Mouse (Mus musculus) intestine, embryonic 15.5 days (tissue): ENCODE measurements around the gene Acat2. TPM values are rescaled to one million over a fixed set of nuclear protein-coding genes. Genes with fewer than 3 reads are reported as not detected.
"Not testable (repeated sequence)": the region's sequence is repeated elsewhere in the genome, so short reads cannot be mapped to it uniquely, and the experiment has no call there.

Experiments used
- ATAC-seq: fragments of 200-750 bp; cut with Nextera tagmentation; 2 replicates; pipeline ENCODE4 v1.8.0; 2017; ENCODE audit warnings: moderate TSS enrichment, moderate library complexity
- H3K27ac ChIP-seq: fragments of 300-500 bp; sonication (generic); 2 replicates; pipeline ENCODE4 v1.5.1; 2015; ENCODE audit warnings: mild to moderate bottlenecking, inconsistent platforms
- H3K27me3 ChIP-seq: fragments of 300-500 bp; sonication (generic); replicated peaks from 2 replicates; pipeline ENCODE4 v1.6.1; 2015; ENCODE audit warnings: inconsistent platforms
- H3K36me3 ChIP-seq: fragments of 300-500 bp; sonication (generic); 2 replicates; pipeline ENCODE4 v1.6.1; 2015; ENCODE audit warnings: inconsistent platforms
- H3K4me1 ChIP-seq: fragments of 300-500 bp; sonication (generic); replicated peaks from 2 replicates; pipeline ENCODE4 v1.6.1; 2015; ENCODE audit warnings: inconsistent platforms
- H3K4me2 ChIP-seq: fragments of 300-500 bp; sonication (generic); replicated peaks from 2 replicates; pipeline ENCODE4 v1.6.1; 2015; ENCODE audit warnings: mild to moderate bottlenecking, inconsistent platforms
- H3K4me3 ChIP-seq: fragments of 300-500 bp; sonication (generic); replicated peaks from 2 replicates; pipeline ENCODE4 v1.5.1; 2015; ENCODE audit warnings: inconsistent platforms
- H3K9ac ChIP-seq: fragments of 300-500 bp; sonication (generic); 2 replicates; pipeline ENCODE4 v1.6.1; 2015; ENCODE audit warnings: inconsistent platforms
- H3K9me3 ChIP-seq: fragments of 300-500 bp; sonication (generic); 2 replicates; pipeline ENCODE4 v1.6.1; 2016; ENCODE audit warnings: inconsistent platforms
- WGBS: fragments of 180-500 bp; shearing (Covaris S2); methylation state at CpG from one replicate; pipeline ENCODE4 v1.1.7; 2015; 5-methylcytosine and 5-hydroxymethylcytosine counted together
- polyA plus RNA-seq: library from polyadenylated mRNA; unstranded; fragments of >200 nt; fragmentation: Nextera tagmentation; extraction: Ambion mirVana; gene quantifications from 2 replicates; pipeline ENCODE4 v1.2.1, GENCODE M21; 2015

Gene Acat2
- polyA plus RNA-seq, 1 experiment from 2014 or later = 240 TPM

GRCm38 (mm10) chr17:12992470-12992991 lies 32.0 kb upstream of the Acat2 start:
- Histone ChIP-seq H3K4me3 (peak overlapping the region; percentile 100), H3K27ac (peak overlapping the region; percentile 100), H3K9me3 (no peaks in the 10 kb centered on the region), H3K9ac (peak overlapping the region; percentile 100), H3K4me1 (0 out of 2 replicates have a peak, but pooled peaks cover 2% of the 10 kb centered on the region), H3K27me3 (no peaks in the 10 kb centered on the region), H3K4me2 (peak overlapping the region; percentile 66), H3K36me3 (0 out of 2 replicates have a peak, but pooled peaks cover 4% of the 10 kb centered on the region)
- ATAC-seq = peak; percentile 94
- under 1% methylated on average over 51 of the region's 51 CpGs for WGBS

DNA sequence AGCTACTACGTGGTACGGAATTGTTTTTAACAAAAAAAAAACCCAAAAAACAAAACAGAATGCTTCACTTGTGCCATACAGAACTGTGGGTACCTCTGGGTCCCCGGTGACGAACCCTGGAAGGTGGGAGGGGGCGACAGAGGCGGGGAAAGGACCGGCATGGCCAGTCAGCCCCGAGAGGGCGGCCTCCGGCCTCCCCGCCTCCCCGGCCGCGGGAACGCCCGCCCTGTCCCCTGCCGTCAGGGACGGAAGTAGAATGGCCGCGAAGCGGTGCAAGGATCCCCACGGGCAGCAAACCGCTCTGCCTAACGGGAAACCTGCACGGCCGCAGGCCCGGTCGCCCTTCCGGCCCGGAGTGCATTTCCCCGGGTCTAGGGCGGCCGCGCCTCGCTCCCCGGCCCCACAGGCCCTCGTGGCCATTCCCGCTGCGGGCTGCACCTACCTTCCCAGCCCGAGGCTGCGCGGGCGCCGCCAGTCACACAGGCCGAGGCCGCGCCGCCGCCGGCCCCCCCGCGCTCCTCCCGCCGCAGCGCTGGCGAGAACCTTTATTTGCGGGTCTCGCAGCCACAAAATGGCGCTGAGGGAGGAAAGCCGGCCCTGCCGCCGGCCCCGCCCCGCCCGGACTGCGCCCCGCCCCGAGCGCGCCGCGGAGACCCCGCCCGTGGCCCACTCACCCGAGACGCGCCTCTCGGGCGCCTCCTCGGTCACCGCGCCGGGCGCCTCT lies 31.2 kb upstream of the Acat2 start:
- Histone ChIP-seq H3K27ac (peak overlapping the region; percentile 100), H3K9me3 (no peaks in the 10 kb centered on the region), H3K4me2 (peak overlapping the region; percentile 66), H3K4me1 (0 out of 2 replicates have a peak, but pooled peaks cover 2% of the 10 kb centered on the region), H3K27me3 (no peaks in the 10 kb centered on the region), H3K9ac (peak overlapping the region; percentile 100), H3K36me3 (0 out of 2 replicates have a peak, but pooled peaks cover 4% of the 10 kb centered on the region), H3K4me3 (peak overlapping the region; percentile 100)
- peak; percentile 96 for ATAC-seq
- under 1% methylated on average over 74 of the region's 84 CpGs for WGBS

GRCm38 (mm10) chr17:12991194-12991634 lies 30.7 kb upstream of the Acat2 start:
- Histone ChIP-seq H3K27ac (peak overlapping the region; percentile 100), H3K9me3 (no peaks in the 10 kb centered on the region), H3K4me2 (peak overlapping the region; percentile 60), H3K4me1 (0 out of 2 replicates have a peak, but pooled peaks cover 2% of the 10 kb centered on the region), H3K27me3 (no peaks in the 10 kb centered on the region), H3K4me3 (peak overlapping the region; percentile 100), H3K9ac (peak overlapping the region; percentile 100), H3K36me3 (0 out of 2 replicates have a peak, but pooled peaks cover 4% of the 10 kb centered on the region)
- ATAC-seq = no peak
- WGBS = under 1% methylated on average over 12 of the region's 12 CpGs

DNA sequence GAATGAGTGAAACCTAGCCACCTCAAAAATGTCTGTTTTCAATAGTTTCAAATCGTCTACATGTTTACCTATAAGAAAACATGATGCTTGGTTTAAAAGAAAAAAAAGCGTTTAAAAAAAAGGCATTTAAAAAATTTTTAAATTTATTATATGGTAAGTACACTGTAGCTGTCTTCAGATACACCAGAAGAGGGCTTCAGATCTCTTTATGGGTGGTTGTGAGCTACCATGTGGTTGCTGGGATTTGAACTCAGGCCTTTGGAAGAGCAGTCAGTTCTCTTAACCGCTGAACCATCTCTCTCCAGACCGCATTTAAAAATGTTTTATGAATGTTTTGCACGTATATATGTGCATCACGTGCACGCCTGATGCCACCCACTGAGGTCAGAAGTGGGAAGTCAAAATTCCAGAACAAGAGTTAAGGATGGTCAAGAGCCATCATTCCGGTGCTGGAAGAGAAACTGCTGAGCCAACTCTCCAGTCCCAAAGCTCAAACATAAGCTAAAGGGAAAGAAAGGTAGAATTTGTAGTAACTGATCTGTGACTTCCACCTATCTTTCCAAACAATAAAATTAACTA lies 30.1 kb upstream of the Acat2 start:
- Histone ChIP-seq H3K27me3 (no peaks in the 10 kb centered on the region), H3K9ac (peak overlapping the region; percentile 100), H3K27ac (peak overlapping the region; percentile 100; the same call in 1 of the 2 replicates), H3K4me2 (peak overlapping the region; percentile 60), H3K4me3 (peak overlapping the region; percentile 100), H3K9me3 (no peaks in the 10 kb centered on the region), H3K36me3 (0 out of 2 replicates have a peak, but pooled peaks cover 4% of the 10 kb centered on the region), H3K4me1 (0 out of 2 replicates have a peak, but pooled peaks cover 2% of the 10 kb centered on the region)
- ATAC-seq = no peak
- 41% methylated on average over 8 of the region's 8 CpGs for WGBS

- not testable (repeated sequence) for H3K9ac ChIP-seq, H3K36me3 ChIP-seq, ATAC-seq, H3K27me3 ChIP-seq, H3K9me3 ChIP-seq, H3K4me2 ChIP-seq, H3K4me3 ChIP-seq, H3K27ac ChIP-seq, H3K4me1 ChIP-seq
- WGBS = 96% methylated on average over 8 of the region's 8 CpGs
Observed at GRCm38 (mm10) chr17:12988096-12988495, 27.5 kb upstream of the Acat2 start.

DNA sequence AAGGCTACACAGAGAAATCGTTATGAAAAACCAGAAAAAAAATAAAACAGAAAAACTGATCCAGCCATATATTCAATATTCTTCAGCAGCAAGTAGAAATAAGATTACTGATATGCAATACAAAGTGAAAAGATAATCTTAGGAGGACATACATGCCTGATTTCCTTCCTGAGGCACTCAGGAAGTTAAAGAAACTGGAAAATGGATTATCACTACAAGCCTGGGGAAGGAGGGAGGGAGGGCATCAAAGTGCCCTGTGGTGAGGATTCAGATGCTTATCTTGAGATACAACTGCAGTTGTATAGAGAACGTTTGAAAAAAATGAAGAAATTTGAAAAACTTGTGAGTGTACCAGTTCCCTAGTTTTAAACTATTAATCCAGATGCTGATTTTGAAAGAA lies 23.4 kb upstream of the Acat2 start:
- no peak for ATAC-seq
- H3K27ac ChIP-seq = no peak overlapping the region
- H3K36me3 ChIP-seq = peaks cover 15% of the 10 kb centered on the region
- 83% methylated on average over 2 of the region's 2 CpGs for WGBS
- 0 out of 2 replicates have a peak, but pooled peaks cover 2% of the 10 kb centered on the region for H3K4me1 ChIP-seq
- no peak overlapping the region for H3K4me2 ChIP-seq
- H3K9ac ChIP-seq = no peak overlapping the region
- H3K27me3 ChIP-seq = no peaks in the 10 kb centered on the region
- no peaks in the 10 kb centered on the region for H3K9me3 ChIP-seq
- H3K4me3 ChIP-seq = no peak overlapping the region

GRCm38 (mm10) chr17:12978546-12978945 lies 18.0 kb upstream of the Acat2 start:
- no peaks in the 10 kb centered on the region for H3K9me3 ChIP-seq
- no peak overlapping the region for H3K9ac ChIP-seq
- peaks cover 15% of the 10 kb centered on the region for H3K36me3 ChIP-seq
- no peak overlapping the region for H3K27ac ChIP-seq
- WGBS = 100% methylated on average over 1 of the region's 1 CpGs
- no peak overlapping the region for H3K4me2 ChIP-seq
- H3K27me3 ChIP-seq = no peaks in the 10 kb centered on the region
- no peak overlapping the region for H3K4me3 ChIP-seq
- H3K4me1 ChIP-seq = no peaks in the 10 kb centered on the region
- ATAC-seq = no peak

DNA sequence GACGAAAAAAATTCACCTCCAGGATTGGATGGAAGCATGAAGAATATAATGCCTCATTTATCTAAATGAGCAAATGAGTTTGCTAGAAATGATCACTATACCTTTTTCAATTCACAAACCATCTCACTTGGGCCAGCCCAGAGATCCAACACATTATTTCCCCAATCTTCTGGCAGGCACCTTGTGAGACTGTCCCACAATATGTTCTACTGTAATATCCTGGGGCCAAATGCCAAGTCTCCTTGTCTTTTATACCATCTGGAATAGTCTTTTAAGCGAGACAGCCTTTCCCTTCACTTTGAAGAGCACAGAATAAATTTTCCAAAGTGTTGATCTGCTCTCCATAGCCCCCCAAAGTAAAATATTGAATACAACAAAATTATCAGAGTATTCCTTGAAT lies 13.3 kb upstream of the Acat2 start:
- 84% methylated on average over 2 of the region's 2 CpGs for WGBS
- Histone ChIP-seq H3K4me1 (no peaks in the 10 kb centered on the region), H3K9ac (no peak overlapping the region), H3K4me2 (no peak overlapping the region), H3K4me3 (no peak overlapping the region), H3K27me3 (no peaks in the 10 kb centered on the region), H3K27ac (no peak overlapping the region), H3K9me3 (no peaks in the 10 kb centered on the region), H3K36me3 (peaks cover 6% of the 10 kb centered on the region; the same call in 1 of the 2 replicates)
- ATAC-seq = no peak

- Histone ChIP-seq H3K36me3 (peaks cover 11% of the 10 kb centered on the region; the same call in 1 of the 2 replicates), H3K4me1 (no peaks in the 10 kb centered on the region), H3K9me3 (no peaks in the 10 kb centered on the region), H3K27me3 (no peaks in the 10 kb centered on the region), H3K4me2 (no peak overlapping the region), H3K27ac (no peak overlapping the region), H3K9ac (no peak overlapping the region), H3K4me3 (no peak overlapping the region)
- WGBS = 87% methylated on average over 2 of the region's 2 CpGs
- no peak for ATAC-seq
Observed at GRCm38 (mm10) chr17:12967173-12967572, 6.6 kb upstream of the Acat2 start.

DNA sequence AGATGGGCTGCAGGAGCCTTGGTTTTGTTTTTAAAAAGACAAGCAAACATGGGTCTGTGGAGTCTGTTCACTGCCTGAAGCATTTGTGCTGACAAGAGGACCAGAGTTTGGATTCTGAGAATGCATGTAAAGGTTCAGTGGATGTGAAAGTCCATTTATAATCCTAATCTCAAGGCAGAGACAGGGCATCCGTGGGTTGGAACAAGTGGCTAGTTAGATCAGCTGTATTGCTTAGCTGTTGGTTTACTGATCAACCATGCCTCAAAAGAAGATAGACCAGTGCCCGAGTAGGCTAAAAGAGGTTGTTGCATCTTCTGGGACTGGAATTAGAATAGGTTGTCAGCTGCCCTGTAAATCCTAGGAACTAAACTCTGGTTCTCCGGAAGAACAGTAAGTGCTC lies 2.9 kb upstream of the Acat2 start:
- Histone ChIP-seq H3K36me3 (peaks cover 11% of the 10 kb centered on the region; the same call in 1 of the 2 replicates), H3K27me3 (no peaks in the 10 kb centered on the region), H3K9ac (no peak overlapping the region), H3K27ac (no peak overlapping the region), H3K4me1 (0 out of 2 replicates have a peak, but pooled peaks cover 5% of the 10 kb centered on the region), H3K4me2 (no peak overlapping the region), H3K9me3 (no peaks in the 10 kb centered on the region), H3K4me3 (no peak overlapping the region)
- no peak for ATAC-seq
- WGBS = 70% methylated on average over 3 of the region's 3 CpGs

GRCm38 (mm10) chr17:12959377-12959776 lies 1.2 kb downstream of the Acat2 start:
- not testable (repeated sequence) for H3K9me3 ChIP-seq, H3K9ac ChIP-seq, H3K27ac ChIP-seq, H3K4me3 ChIP-seq, ATAC-seq, H3K27me3 ChIP-seq, H3K36me3 ChIP-seq, H3K4me1 ChIP-seq
- 35% methylated on average over 2 of the region's 2 CpGs for WGBS
- H3K4me2 ChIP-seq = peak overlapping the region; percentile 43

DNA sequence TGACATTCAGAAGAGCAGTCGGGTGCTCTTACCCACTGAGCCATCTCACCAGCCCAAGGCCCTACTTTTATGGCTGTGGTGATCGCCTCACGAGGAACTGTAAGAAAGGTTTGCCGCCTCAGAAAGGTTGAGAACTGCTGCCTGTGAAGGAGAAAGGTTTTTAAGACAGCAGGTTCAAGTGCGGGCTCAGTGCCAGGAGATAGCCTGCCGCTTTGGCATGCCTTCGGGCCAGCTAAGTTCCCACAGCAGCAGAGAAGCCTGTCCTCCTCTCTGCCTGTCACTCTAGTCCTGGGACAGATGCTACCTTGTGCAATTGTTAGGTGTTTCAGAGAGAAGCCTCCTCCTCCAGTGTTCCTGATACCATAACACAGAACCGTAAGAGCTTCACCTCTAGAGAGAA lies 3.9 kb downstream of the Acat2 start:
- Histone ChIP-seq H3K36me3 (peaks cover 7% of the 10 kb centered on the region; the same call in 1 of the 2 replicates), H3K9ac (no peak overlapping the region), H3K9me3 (no peaks in the 10 kb centered on the region), H3K27ac (no peak overlapping the region), H3K4me2 (no peak overlapping the region), H3K4me3 (no peak overlapping the region), H3K27me3 (no peaks in the 10 kb centered on the region), H3K4me1 (0 out of 2 replicates have a peak, but pooled peaks cover 5% of the 10 kb centered on the region)
- 95% methylated on average over 8 of the region's 8 CpGs for WGBS
- no peak for ATAC-seq
